Comparison of ENCODE assay signal across 11 mouse cellular contexts in the genomic region with DNA sequence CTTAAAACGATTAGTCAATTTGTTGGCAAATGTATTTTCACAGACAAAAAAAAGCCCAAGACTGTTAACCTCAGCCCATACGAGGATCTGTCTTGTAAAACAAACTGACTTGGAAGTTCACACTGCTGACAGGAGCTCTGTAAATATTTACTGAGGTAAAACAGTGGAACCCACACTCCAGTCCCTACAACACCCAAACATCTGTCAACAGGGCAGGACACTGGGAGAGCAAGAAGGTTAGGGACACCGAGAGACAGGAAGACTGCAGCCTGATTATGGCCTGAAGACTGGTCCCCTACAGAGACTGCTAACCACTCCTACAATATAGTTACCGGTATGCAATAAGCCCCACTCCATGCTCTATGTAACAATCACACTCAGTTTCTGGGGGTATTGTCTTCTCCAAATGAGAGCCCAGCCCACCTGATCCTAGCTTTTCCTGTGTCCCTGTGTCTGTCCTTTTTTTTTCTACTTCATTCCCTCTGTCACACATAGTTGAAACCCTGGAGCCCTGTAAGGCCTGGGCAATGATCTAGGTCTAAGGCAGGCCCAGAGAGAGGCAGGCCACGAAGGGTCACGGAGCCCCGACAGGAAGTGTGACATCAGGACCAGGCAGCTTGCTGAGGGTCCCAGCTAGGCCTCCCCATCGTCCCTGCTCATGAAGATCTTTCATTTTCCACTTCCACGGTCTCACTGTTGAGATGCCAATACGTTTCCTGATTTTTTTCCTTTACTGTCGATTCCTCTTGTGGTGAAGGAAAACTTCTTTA. TPM values are rescaled to one million over a fixed set of nuclear protein-coding genes. Genes with fewer than 3 reads are reported as not detected.
DNase-seq lines count a peak whose midpoint lies in the region; ATAC-seq lines count a peak whose summit lies in the region.
"Had no signal": no experiment of that assay in that cellular context is flagged by ENCODE, and none has a peak within 500 bp of the region (broad histone marks: within the 10 kb centered on the region; RNA-seq: fewer than 3 reads in every experiment).

No protein-coding gene starts in this region.

- no peaks in the 10 kb centered on the region for H3K36me3 ChIP-seq in heart, embryonic 15.5 days
- H3K36me3 ChIP-seq in lung, embryonic 16.5 days (ENCODE audit: control insufficient read depth, insufficient read depth, low read length): no peaks in the 10 kb centered on the region
- no peaks in the 10 kb centered on the region for H3K36me3 ChIP-seq in intestine, embryonic 16.5 days (ENCODE audit: control insufficient read depth, insufficient read depth, low read length)
- H3K36me3 ChIP-seq in stomach, embryonic 15.5 days: no peaks in the 10 kb centered on the region

- H3K4me3 ChIP-seq in heart, embryonic 15.5 days: no peak overlapping the region
- H3K4me3 ChIP-seq in lung, embryonic 16.5 days (ENCODE audit: low read length): no peak overlapping the region
- H3K4me3 ChIP-seq in intestine, embryonic 16.5 days (ENCODE audit: low read length): no peak overlapping the region
- no peak overlapping the region for H3K4me3 ChIP-seq in stomach, embryonic 15.5 days (replicated peaks)
- H3K4me3 ChIP-seq: erythroblast, embryonic 14.5 days had no signal

- WGBS in heart, embryonic 15.5 days: 48% methylated on average over 11 of the region's 11 CpGs
- 22% methylated on average over 11 of the region's 11 CpGs for WGBS in lung, embryonic 16.5 days
- 39% methylated on average over 11 of the region's 11 CpGs for WGBS in intestine, embryonic 16.5 days
- 29% methylated on average over 11 of the region's 11 CpGs for WGBS in stomach, embryonic 15.5 days

- H3K27ac ChIP-seq in heart, embryonic 15.5 days: peak overlapping the region; percentile 86
- peak overlapping the region; percentile 88 for H3K27ac ChIP-seq in lung, embryonic 16.5 days (ENCODE audit: low read length)
- H3K27ac ChIP-seq in intestine, embryonic 16.5 days (ENCODE audit: low read length): peak overlapping the region; percentile 88
- peak overlapping the region; percentile 88 for H3K27ac ChIP-seq in stomach, embryonic 15.5 days

- H3K4me2 ChIP-seq in heart, embryonic 15.5 days: no peak overlapping the region
- no peak overlapping the region for H3K4me2 ChIP-seq in lung, embryonic 16.5 days (ENCODE audit: low read depth, low read length)
- no peak overlapping the region for H3K4me2 ChIP-seq in intestine, embryonic 16.5 days (ENCODE audit: low read depth, low read length)
- H3K4me2 ChIP-seq in stomach, embryonic 15.5 days: no peak overlapping the region

- H3K9me3 ChIP-seq in heart, embryonic 15.5 days (replicated peaks): no peaks in the 10 kb centered on the region
- no peaks in the 10 kb centered on the region for H3K9me3 ChIP-seq in lung, embryonic 16.5 days (ENCODE audit: control insufficient read depth, low read length)
- no peaks in the 10 kb centered on the region for H3K9me3 ChIP-seq in intestine, embryonic 16.5 days (ENCODE audit: control insufficient read depth, low read length)
- H3K9me3 ChIP-seq in stomach, embryonic 15.5 days: no peaks in the 10 kb centered on the region

- H3K27me3 ChIP-seq in heart, embryonic 15.5 days: no peaks in the 10 kb centered on the region
- no peaks in the 10 kb centered on the region for H3K27me3 ChIP-seq in lung, embryonic 16.5 days (ENCODE audit: control insufficient read depth, insufficient read depth, low read depth, low read length)
- no peaks in the 10 kb centered on the region for H3K27me3 ChIP-seq in intestine, embryonic 16.5 days (replicated peaks; ENCODE audit: control insufficient read depth, insufficient read depth, low read length)
- no peaks in the 10 kb centered on the region for H3K27me3 ChIP-seq in stomach, embryonic 15.5 days (replicated peaks)

- ATAC-seq in heart, embryonic 15.5 days (replicated peaks; ENCODE audit: insufficient number of reproducible peaks, insufficient read depth, low FRiP score, low read depth): no peak
- ATAC-seq in lung, embryonic 16.5 days (ENCODE audit: low read depth): no peak
- ATAC-seq in intestine, embryonic 16.5 days: peak; percentile 52
- peak; percentile 20; the same call in 1 of the 2 replicates for ATAC-seq in stomach, embryonic 15.5 days (ENCODE audit: insufficient read depth, low FRiP score, low read depth)
- ATAC-seq: inflammation-experienced regulatory T-cells, adult 6 months had no signal

- DNase-seq in heart, postnatal 36 days: no peak
- no peak for DNase-seq in lung, postnatal 14 days
- DNase-seq in testis, postnatal 10 days (ENCODE audit: low spot score): no peak
- DNase-seq in cerebellum, adult 11-12 months: no peak
- DNase-seq: cerebellum, postnatal 14 days had no signal

- no peak overlapping the region for H3K9ac ChIP-seq in heart, embryonic 15.5 days
- peak overlapping the region; percentile 31; the same call in 1 of the 2 replicates for H3K9ac ChIP-seq in lung, embryonic 16.5 days (ENCODE audit: low read length)
- peak overlapping the region; percentile 42 for H3K9ac ChIP-seq in intestine, embryonic 16.5 days (ENCODE audit: low read depth, low read length)
- H3K9ac ChIP-seq in stomach, embryonic 15.5 days: no peak overlapping the region

- H3K4me1 ChIP-seq in heart, embryonic 15.5 days (replicated peaks): peaks cover 4% of the 10 kb centered on the region; the same call in 1 of the 2 replicates
- H3K4me1 ChIP-seq in lung, embryonic 16.5 days (replicated peaks; ENCODE audit: control insufficient read depth, insufficient read depth, low read length): peaks cover 30% of the 10 kb centered on the region
- H3K4me1 ChIP-seq in intestine, embryonic 16.5 days (ENCODE audit: control insufficient read depth, insufficient read depth, low read length): peaks cover 32% of the 10 kb centered on the region
- H3K4me1 ChIP-seq in stomach, embryonic 15.5 days: peaks cover 27% of the 10 kb centered on the region

- intact Hi-C loops in heart, postnatal 36 days (cut with DNase I): loop anchor here (2.0 kb wide), 1 partner anchor 16 kb away; the partner anchor contains the start of gene Dock9

RNA-seq across cellular contexts. Expression of gene Dock9, which starts 17.3 kb away (rescaled TPM):
- 4.4 and 6.5 TPM in 2 replicates for polyA plus RNA-seq in heart, embryonic 15.5 days (2015; fragmentation: Nextera tagmentation; extraction: Ambion mirVana)
- total RNA-seq in heart, postnatal 36 days (2021): 10 to 100 TPM; 28.6 to 36.5 TPM
- 14.3 and 15.1 TPM in 2 replicates for polyA plus RNA-seq in lung, embryonic 16.5 days (2015; fragmentation: Nextera tagmentation; extraction: Ambion mirVana)
- polyA plus RNA-seq in intestine, embryonic 16.5 days (2015; fragmentation: Nextera tagmentation; extraction: Ambion mirVana): 13.6 and 13.7 TPM in 2 replicates
- 14.0 and 14.3 TPM in 2 replicates for polyA plus RNA-seq in stomach, embryonic 15.5 days (2015; fragmentation: Nextera tagmentation; extraction: Ambion mirVana)

Comparison
In these comparisons a context has a peak if more than half of its experiments do, and no peak if none do; other contexts are left out.
1. ATAC-seq: peak in intestine, embryonic 16.5 days (single experiment) and stomach, embryonic 15.5 days (single experiment); none in heart, embryonic 15.5 days (single experiment) and lung, embryonic 16.5 days (single experiment).
2. H3K9ac ChIP-seq: peak in lung, embryonic 16.5 days (single experiment) and intestine, embryonic 16.5 days (single experiment); none in heart, embryonic 15.5 days (single experiment) and stomach, embryonic 15.5 days (single experiment).
3. Peak in every context shown above with its lines, with median percentiles within 50 percentile points of each other: H3K27ac ChIP-seq.